Mouse (Mus musculus): ENCODE results near the gene Zfp280c. TPM values are rescaled to one million over a fixed set of nuclear protein-coding genes. Genes with fewer than 3 reads are reported as not detected.

The Zfp280c gene
- total RNA-seq (2021) (1 to 10 TPM; 4.5 to 4.8 TPM), polyA plus RNA-seq (2012; rRNA removed) (2.5 and 5.1 TPM in 2 replicates)
- long read RNA-seq, full-length matches to known transcripts = 1 of 2 reads
- long read RNA-seq, partial matches to known transcripts = 0 of 2 reads
- long read RNA-seq, other reads (novel, unspliced or antisense) = 1 of 2 reads

DNA sequence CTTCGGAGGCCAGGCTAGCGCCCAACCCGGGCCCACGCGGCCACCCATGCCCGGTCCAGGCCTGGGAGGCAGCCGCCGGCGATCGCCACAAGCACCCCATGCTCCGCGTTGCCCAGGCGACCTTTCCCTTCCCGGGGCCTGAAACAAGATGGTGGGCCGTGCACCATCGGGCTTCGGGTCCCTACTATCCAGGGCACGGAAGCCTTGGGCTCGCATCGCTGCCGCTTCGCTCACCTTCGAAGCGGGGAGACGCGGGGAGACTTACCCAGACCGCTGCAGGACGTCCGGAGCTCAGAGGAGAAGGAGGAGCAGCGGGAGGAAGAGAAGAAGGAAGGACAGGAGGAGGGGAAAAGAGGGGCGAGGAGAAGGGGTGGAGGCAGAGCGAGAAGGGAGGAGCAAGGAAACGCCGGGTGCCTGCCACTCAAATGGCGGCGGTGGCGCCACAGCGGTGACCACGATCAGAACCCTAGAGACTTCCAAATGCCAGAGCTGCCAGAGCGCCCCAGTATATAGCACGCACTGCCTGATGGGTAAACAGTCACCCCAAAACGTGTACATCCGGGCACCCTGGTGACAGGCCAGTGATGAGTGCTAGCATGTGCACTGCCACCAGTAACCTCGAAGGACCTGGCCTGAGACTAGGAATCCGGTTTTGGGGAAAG is at the start of gene Zfp280c:
Zfp280c (minus strand) TSS at position 406 of the 662 bp plus-strand sequence.
- Histone ChIP-seq H3K4me1 (ENCODE audit: control insufficient read depth, insufficient read depth, low read length) (no peaks in the 10 kb centered on the region), H3K4me3 (peak within 1 kb of the TSS; percentile 56), H3K79me2 (replicated peaks; ENCODE audit: control insufficient read depth, insufficient read depth, low read length) (no peaks in the 10 kb centered on the region; the same call in 1 of the 2 replicates), H3K27me3 (ENCODE audit: control insufficient read depth, insufficient read depth, low read length) (no peaks in the 10 kb centered on the region), H3K36me3 (ENCODE audit: control insufficient read depth, insufficient read depth, low read length) (no peaks in the 10 kb centered on the region), H3K27ac (peak within 1 kb of the TSS; percentile 61), H3K9ac (ENCODE audit: low read depth, low read length) (peak within 1 kb of the TSS; percentile 85)
- 19% methylated on average over 41 of the region's 45 CpGs for WGBS
- intact Hi-C loops (cut with DNase I) = no loop called here
- DNase-seq = peak; percentile 72 to 73
- no peak for TF ChIP-seq CTCF (IDR thresholded peaks at IDR 0.05)
- peak; percentile 63; the same call in 1 of the 2 replicates for TF ChIP-seq POLR2A (IDR thresholded peaks at IDR 0.05; ENCODE audit: insufficient read depth, low read depth, low read length)
- TF ChIP-seq EP300 (IDR thresholded peaks at IDR 0.05; ENCODE audit: insufficient read depth, low read depth, low read length) = no peak

- no peak for DNase-seq
- no peaks in the 10 kb centered on the region for H3K79me2 ChIP-seq (replicated peaks; ENCODE audit: control insufficient read depth, insufficient read depth, low read length)
- no peak overlapping the region for H3K27ac ChIP-seq
- no peaks in the 10 kb centered on the region for H3K27me3 ChIP-seq (ENCODE audit: control insufficient read depth, insufficient read depth, low read length)
- no peaks in the 10 kb centered on the region for H3K4me1 ChIP-seq (ENCODE audit: control insufficient read depth, insufficient read depth, low read length)
- TF ChIP-seq POLR2A (IDR thresholded peaks at IDR 0.05; ENCODE audit: insufficient read depth, low read depth, low read length) = no peak
- TF ChIP-seq CTCF (IDR thresholded peaks at IDR 0.05) = peak; percentile 47
- TF ChIP-seq EP300 (IDR thresholded peaks at IDR 0.05; ENCODE audit: insufficient read depth, low read depth, low read length) = no peak
- whole genome bisulfite sequencing = 68% methylated on average over 2 of the region's 2 CpGs
- intact Hi-C loops (cut with DNase I) = no loop called here
- H3K36me3 ChIP-seq (ENCODE audit: control insufficient read depth, insufficient read depth, low read length) = no peaks in the 10 kb centered on the region
- no peak overlapping the region for H3K4me3 ChIP-seq
- H3K9ac ChIP-seq (ENCODE audit: low read depth, low read length) = no peak overlapping the region
Observed at GRCm38 (mm10) chrX:48637032-48637431, 42.7 kb upstream of the Zfp280c start.

GRCm38 (mm10) chrX:48624054-48624420 is 29.7 kb upstream of the Zfp280c start:
- H3K4me1 ChIP-seq (ENCODE audit: control insufficient read depth, insufficient read depth, low read length) = no peaks in the 10 kb centered on the region; the same call in 1 of the 2 replicates
- H3K4me3 ChIP-seq = peak overlapping the region; percentile 67
- intact Hi-C loops (cut with DNase I) = no loop called here
- DNase-seq = no peak
- 25% methylated on average over 9 of the region's 9 CpGs for WGBS
- H3K9ac ChIP-seq (ENCODE audit: low read depth, low read length) = peak overlapping the region; percentile 22; the same call in 1 of the 2 replicates
- no peak for TF ChIP-seq POLR2A (IDR thresholded peaks at IDR 0.05; ENCODE audit: insufficient read depth, low read depth, low read length)
- no peaks in the 10 kb centered on the region for H3K79me2 ChIP-seq (replicated peaks; ENCODE audit: control insufficient read depth, insufficient read depth, low read length)
- H3K27me3 ChIP-seq (ENCODE audit: control insufficient read depth, insufficient read depth, low read length) = no peaks in the 10 kb centered on the region
- H3K27ac ChIP-seq = no peak overlapping the region; the same call in 1 of the 2 replicates
- H3K36me3 ChIP-seq (ENCODE audit: control insufficient read depth, insufficient read depth, low read length) = no peaks in the 10 kb centered on the region

DNA sequence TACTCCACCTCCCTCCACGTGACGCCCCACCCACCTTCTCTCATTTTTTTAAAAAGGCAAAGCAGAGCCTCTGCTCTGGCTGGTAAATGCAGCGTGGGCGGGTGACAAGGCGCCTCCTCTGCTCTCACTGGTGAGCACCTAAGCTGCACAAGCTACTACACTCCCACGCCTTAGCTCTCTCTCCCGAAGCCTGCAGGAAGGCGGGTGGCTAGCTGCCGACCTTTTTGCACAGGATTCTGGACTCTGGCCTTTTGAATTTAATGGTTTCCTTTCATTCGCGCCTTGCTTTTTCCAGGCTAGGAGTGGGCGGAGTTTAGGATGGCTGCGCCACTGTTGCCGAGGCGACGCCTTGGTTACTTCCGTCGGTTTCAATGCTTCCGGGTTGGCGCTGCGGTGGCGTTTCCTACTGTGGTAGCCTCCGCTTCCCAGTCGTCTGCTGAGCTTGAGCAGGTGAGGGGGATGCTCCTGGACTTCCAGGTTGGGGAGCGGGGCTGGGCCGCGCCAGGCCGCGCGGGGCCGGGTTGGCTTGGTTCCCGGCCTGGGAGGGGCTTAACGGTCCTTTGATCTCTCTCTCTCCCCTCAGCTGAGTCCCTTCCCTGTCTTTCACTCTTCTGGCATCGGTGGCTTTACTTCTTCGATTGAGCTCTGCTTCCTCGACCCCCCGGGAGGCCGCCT is 29.2 kb upstream of the Zfp280c start, which contains the start of gene Slc25a14:
Slc25a14 (plus strand) TSS at position 35 of the 675 bp plus-strand sequence.
- no peaks in the 10 kb centered on the region for H3K27me3 ChIP-seq (ENCODE audit: control insufficient read depth, insufficient read depth, low read length)
- H3K4me1 ChIP-seq (ENCODE audit: control insufficient read depth, insufficient read depth, low read length) = no peaks in the 10 kb centered on the region; the same call in 1 of the 2 replicates
- H3K27ac ChIP-seq = peak within 1 kb of the TSS; percentile 15; the same call in 1 of the 2 replicates
- H3K4me3 ChIP-seq = peak within 1 kb of the TSS; percentile 67
- 13% methylated on average over 38 of the region's 38 CpGs for WGBS
- no peaks in the 10 kb centered on the region for H3K36me3 ChIP-seq (ENCODE audit: control insufficient read depth, insufficient read depth, low read length)
- TF ChIP-seq CTCF (IDR thresholded peaks at IDR 0.05) (no peak), POLR2A (IDR thresholded peaks at IDR 0.05; ENCODE audit: insufficient read depth, low read depth, low read length) (0 out of 2 replicates have a peak, but pooled peaks have one; percentile 41), EP300 (IDR thresholded peaks at IDR 0.05; ENCODE audit: insufficient read depth, low read depth, low read length) (no peak)
- H3K9ac ChIP-seq (ENCODE audit: low read depth, low read length) = peak within 1 kb of the TSS; percentile 56
- DNase-seq = peak; percentile 79 to 83
- intact Hi-C loops (cut with DNase I) = no loop called here
- H3K79me2 ChIP-seq (replicated peaks; ENCODE audit: control insufficient read depth, insufficient read depth, low read length) = no peaks in the 10 kb centered on the region

DNA sequence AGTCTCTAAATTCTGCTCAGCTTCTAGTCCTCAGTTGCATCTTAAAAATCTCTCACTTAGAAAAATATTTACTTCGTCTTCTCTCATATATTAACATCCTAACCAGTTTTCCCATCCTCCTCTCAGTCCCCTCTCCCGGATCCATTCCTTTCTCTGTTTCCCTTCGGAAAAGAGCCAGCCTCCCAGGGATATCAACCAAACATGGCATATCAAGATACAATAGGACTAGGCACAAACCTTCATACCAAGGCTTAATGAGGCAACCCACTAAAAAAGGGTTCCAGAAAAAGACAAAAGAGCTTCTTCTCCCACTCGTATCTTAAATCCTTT is 28.7 kb upstream of the Zfp280c start:
- no peak for DNase-seq
- WGBS = 23% methylated on average over 4 of the region's 4 CpGs
- intact Hi-C loops (cut with DNase I) = no loop called here
- no peaks in the 10 kb centered on the region for H3K79me2 ChIP-seq (replicated peaks; ENCODE audit: control insufficient read depth, insufficient read depth, low read length)
- no peak overlapping the region for H3K27ac ChIP-seq
- H3K4me3 ChIP-seq = peak overlapping the region; percentile 67
- H3K4me1 ChIP-seq (ENCODE audit: control insufficient read depth, insufficient read depth, low read length) = no peaks in the 10 kb centered on the region; the same call in 1 of the 2 replicates
- H3K27me3 ChIP-seq (ENCODE audit: control insufficient read depth, insufficient read depth, low read length) = no peaks in the 10 kb centered on the region
- TF ChIP-seq CTCF (IDR thresholded peaks at IDR 0.05) (no peak), EP300 (IDR thresholded peaks at IDR 0.05; ENCODE audit: insufficient read depth, low read depth, low read length) (no peak), POLR2A (IDR thresholded peaks at IDR 0.05; ENCODE audit: insufficient read depth, low read depth, low read length) (no peak)
- H3K36me3 ChIP-seq (ENCODE audit: control insufficient read depth, insufficient read depth, low read length) = no peaks in the 10 kb centered on the region
- H3K9ac ChIP-seq (ENCODE audit: low read depth, low read length) = peak overlapping the region; percentile 56; the same call in 1 of the 2 replicates

GRCm38 (mm10) chrX:48604872-48605271 is 10.6 kb upstream of the Zfp280c start:
- no peak for DNase-seq
- no peaks in the 10 kb centered on the region for H3K79me2 ChIP-seq (replicated peaks; ENCODE audit: control insufficient read depth, insufficient read depth, low read length)
- 46% methylated on average over 2 of the region's 2 CpGs for WGBS
- no peak for TF ChIP-seq EP300 (IDR thresholded peaks at IDR 0.05; ENCODE audit: insufficient read depth, low read depth, low read length)
- no peak for TF ChIP-seq CTCF (IDR thresholded peaks at IDR 0.05)
- no peak for TF ChIP-seq POLR2A (IDR thresholded peaks at IDR 0.05; ENCODE audit: insufficient read depth, low read depth, low read length)
- H3K27ac ChIP-seq = no peak overlapping the region
- H3K27me3 ChIP-seq (ENCODE audit: control insufficient read depth, insufficient read depth, low read length) = no peaks in the 10 kb centered on the region
- H3K4me1 ChIP-seq (ENCODE audit: control insufficient read depth, insufficient read depth, low read length) = no peaks in the 10 kb centered on the region
- intact Hi-C loops (cut with DNase I) = no loop called here
- H3K4me3 ChIP-seq = no peak overlapping the region
- no peak overlapping the region for H3K9ac ChIP-seq (ENCODE audit: low read depth, low read length)
- no peaks in the 10 kb centered on the region for H3K36me3 ChIP-seq (ENCODE audit: control insufficient read depth, insufficient read depth, low read length)

All from heart, adult 2 months (tissue).